Mouse (Mus musculus) left cerebral cortex, adult 18-20 months (tissue): ENCODE measurements at regions not wholly inside any gene's neighbourhood (a gene's known extent, or its start where the extent isn't known, plus 50 kb on each side); places are given as distances from the start of the nearest gene placed in this dataset.

ENCODE experiments used
- DNase-seq, 2 experiments: peaks; one replicate each; pipeline ENCODE4 v3.0.0; 2021 to 2022; ENCODE audit warnings: low spot score in 2 of 2, mixed read lengths in 1 of 2

GRCm38 (mm10) chr8:89295686-89296085 lies 251.7 kb upstream of the Sall1 start:
- DNase-seq: no peak

- no peak for DNase-seq
Measured at GRCm38 (mm10) chr8:89289017-89289416, 245.1 kb upstream of the Sall1 start.

GRCm38 (mm10) chr8:89284871-89285564 lies 241.1 kb upstream of the Sall1 start:
- DNase-seq: no peak

DNA sequence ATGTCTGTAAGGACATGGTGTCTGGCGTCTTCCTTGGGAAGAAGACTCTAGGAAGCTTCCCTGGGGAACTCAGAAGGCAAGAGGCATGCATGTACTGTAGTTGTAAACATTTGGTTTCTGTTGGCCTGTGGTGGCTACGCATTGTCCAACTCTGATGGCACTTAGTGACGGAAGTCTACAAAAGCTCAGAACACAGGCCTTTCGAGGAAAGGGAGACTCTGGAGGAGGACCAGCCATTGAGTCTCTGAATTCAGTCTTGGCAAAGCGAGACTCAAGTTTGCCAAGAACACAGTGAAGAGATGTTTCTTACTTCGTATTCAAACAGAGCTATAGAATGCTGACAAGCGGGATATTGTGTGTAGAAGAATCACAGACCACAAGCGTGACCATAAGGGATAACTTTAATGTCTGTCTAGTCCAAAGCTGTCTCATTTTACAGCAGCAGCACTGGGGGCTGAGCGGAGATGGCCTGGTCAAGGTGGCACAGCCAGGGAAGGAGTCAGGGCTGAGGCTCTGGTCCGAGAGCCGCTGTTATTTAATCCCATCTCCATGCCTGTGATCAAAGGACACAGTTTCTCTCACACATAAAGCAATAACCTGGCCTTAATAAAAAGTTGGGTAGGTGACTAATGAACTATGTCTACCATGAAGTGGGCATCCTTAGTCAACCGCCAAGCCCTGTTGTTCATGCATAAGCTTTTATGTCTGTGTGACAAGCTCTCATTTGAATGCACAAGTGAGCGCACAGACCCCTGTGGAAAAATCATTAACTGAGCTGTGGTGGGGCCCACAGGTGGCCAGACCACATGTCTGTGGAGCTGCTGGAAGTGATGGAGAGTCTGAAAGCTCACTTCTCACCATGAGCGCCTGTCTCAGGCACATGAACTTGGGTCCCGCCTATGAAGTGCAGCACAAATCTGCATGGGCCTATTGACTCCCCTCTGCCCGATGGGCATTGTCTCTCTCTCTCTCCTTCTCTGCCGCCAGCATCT lies 239.4 kb upstream of the Sall1 start:
- DNase-seq: no peak

DNA sequence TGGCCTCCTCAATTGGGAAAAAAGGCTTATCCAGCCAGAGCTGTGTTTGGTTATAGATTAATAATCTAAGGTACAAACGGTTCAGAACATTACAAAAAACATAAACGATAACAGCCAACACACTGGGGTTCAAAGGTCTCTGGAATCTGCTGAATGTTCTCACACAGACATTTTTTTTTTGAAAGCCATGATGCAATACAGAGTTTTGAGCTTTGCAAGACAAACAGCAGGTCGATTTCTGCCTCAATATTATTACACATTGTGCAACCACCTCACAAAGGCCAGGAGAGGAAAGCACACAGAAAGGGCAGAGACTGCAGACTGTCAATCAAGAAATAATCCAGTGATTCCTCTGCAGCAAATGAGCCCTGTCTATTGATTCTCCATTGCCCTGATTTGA lies 235.9 kb upstream of the Sall1 start:
- no peak for DNase-seq

DNA sequence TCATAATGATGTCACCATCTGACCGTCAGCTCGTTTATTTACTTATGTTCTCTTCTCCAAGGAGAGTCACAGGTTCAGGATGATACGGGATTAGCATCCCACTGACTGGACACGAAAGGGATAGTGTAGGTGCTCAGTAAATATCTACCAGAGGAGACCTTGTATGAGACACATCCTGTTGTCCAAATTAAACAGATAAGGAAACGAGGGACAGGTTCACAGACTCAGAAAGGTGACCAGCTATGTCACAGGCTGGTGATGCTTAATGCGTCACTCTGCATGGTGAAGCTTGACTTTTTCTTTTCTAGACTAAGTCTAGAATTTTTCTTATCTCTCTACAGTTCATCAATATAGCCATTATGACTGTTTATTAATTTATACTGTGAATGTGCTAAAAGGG lies 235.2 kb upstream of the Sall1 start:
- no peak for DNase-seq

GRCm38 (mm10) chr8:89273276-89273675 lies 229.3 kb upstream of the Sall1 start:
- DNase-seq: no peak

GRCm38 (mm10) chr8:89272381-89272815 lies 228.4 kb upstream of the Sall1 start:
- DNase-seq: peak; percentile 4 to 12

GRCm38 (mm10) chr8:89271381-89272355 lies 227.7 kb upstream of the Sall1 start:
- DNase-seq: no peak

GRCm38 (mm10) chr8:89270001-89270400 lies 226.0 kb upstream of the Sall1 start:
- no peak for DNase-seq

- no peak for DNase-seq
Measured at GRCm38 (mm10) chr8:89261163-89261812, 217.3 kb upstream of the Sall1 start.

DNA sequence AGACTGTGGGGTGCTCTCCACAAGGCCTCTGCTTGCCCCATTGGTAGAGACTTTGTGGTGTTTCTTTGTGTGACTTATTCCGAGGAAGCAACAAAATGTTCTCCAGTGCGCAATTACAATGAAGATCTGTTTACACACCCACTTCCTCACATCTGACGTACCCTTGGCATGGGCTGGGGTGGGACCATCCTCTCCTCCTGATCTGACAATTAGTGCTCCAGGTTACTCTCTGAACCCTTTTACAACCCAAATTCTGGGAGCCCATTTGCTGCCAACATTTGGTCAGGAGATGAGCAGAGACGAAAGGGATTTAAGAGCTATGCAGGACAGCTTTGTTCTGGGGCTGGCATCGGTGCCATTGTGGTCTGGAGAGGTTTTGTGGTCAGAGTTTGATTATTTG lies 215.9 kb upstream of the Sall1 start:
- no peak for DNase-seq

GRCm38 (mm10) chr8:89246342-89246741 lies 202.4 kb upstream of the Sall1 start:
- DNase-seq: no peak

- no peak for DNase-seq
Measured at GRCm38 (mm10) chr8:89245131-89245751, 201.3 kb upstream of the Sall1 start.

GRCm38 (mm10) chr8:89241686-89242085 lies 197.7 kb upstream of the Sall1 start:
- DNase-seq: no peak

GRCm38 (mm10) chr8:89239626-89240025 lies 195.7 kb upstream of the Sall1 start:
- no peak for DNase-seq

- no peak for DNase-seq
Measured at GRCm38 (mm10) chr8:89234041-89234440, 190.1 kb upstream of the Sall1 start.

DNA sequence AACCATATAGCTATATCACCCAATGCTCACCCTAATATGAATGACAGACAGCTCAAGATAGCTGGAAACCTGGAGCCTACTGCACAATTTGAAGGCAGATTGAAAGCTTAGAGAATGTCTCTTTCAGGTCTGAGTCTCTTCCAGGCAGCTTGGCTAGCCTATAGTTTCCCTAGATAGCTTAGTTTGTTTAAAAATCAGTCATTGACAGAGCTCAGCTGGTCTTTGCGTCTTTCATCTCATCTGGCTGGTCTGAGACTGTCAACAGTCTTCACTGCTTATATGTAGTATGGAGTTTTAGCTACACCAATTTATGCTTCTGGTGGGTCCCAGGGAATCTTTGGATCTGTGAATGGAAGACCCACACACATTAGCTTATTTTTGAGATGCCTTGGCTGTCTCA lies 188.4 kb upstream of the Sall1 start:
- no peak for DNase-seq

DNA sequence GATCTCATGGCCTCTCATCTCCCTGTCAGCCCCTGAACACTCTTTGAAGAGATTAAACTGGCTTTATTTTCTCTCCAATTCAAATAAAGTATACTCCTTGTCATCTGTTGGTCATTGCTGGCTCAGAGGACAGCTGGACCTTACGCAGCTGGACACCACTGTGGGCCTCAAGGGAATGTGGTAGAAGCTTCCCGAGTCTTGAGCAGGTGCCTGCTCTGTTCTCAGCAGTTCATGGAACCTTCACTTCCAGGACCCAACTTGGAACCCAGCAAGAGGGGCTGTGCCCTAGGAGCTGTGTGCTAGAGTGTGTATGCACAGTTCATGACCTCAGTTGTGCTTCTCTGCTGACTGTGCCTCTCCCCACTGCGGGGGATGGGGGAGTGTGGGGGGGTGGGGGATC lies 185.2 kb upstream of the Sall1 start:
- no peak for DNase-seq

DNA sequence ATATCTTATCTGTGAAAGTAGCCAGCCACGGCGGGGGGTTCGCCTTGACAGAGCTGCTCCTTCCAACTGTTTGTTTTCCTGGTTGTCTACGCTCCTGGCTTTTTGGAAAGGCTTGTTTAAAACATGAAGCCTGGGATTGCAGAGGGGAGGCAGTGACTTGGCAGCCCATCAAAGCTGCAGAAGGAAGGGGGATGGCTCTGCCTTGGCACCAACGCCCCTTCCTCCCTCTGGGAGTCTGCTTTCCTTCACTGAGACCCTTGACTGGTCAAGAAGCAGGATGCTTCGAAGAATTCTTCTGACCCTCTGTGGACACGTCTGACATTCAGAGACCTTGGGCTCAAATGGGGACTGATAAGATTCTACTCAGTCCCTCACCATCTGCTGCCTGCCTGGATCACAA lies 176.9 kb upstream of the Sall1 start:
- no peak for DNase-seq
